Mouse (Mus musculus): ENCODE results near the gene Cars2.
"Not testable (repeated sequence)": the region's sequence is repeated elsewhere in the genome, so short reads cannot be mapped to it uniquely, and the experiment has no call there.

The Cars2 gene

GRCm38 (mm10) chr8:11550281-11550948 is at the start of gene Cars2:
Cars2 (minus strand) TSS chr8:11550783.
- peak; percentile 91 to 93 for DNase-seq (ENCODE audit: low spot score in 2 of 2)

DNA sequence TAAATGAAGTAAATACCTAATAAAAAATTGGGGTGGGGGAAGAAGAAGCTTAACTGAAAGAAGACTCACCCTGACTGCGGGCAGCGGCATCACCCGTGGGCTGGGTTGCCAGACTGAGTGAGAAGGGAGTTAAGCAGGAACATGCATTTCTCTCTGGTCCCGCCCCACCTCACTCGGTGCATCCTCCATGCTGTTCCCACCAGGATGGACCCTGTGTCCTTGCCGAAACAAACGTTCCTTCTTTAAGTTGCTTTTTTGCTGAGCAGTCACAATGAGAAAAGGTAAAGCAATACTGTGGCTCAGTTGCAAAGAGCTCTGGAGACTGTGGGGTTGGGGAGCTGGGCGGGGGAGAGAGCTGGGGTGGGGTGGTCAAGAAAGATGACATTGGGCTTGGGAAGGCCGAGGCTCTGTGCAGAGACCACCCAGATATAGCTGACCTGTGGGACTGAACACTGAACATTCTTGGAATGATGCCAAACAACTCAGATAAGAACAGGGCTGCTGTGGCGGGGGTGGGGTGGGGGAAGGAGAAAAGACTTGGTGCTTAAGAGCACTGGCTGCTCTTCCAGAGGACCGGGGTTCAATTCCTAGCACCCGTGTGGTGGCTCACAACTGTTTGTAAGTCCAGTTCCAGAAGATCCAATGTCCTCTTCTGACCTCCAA is 42.8 kb upstream of the Cars2 start:
- DNase-seq (ENCODE audit: low spot score in 2 of 2), result no peak

GRCm38 (mm10) chr8:11592296-11592695 is 41.7 kb upstream of the Cars2 start:
- no peak for DNase-seq (ENCODE audit: low spot score in 2 of 2)

GRCm38 (mm10) chr8:11591837-11592236 is 41.3 kb upstream of the Cars2 start:
- no peak for DNase-seq (ENCODE audit: low spot score in 2 of 2)

DNA sequence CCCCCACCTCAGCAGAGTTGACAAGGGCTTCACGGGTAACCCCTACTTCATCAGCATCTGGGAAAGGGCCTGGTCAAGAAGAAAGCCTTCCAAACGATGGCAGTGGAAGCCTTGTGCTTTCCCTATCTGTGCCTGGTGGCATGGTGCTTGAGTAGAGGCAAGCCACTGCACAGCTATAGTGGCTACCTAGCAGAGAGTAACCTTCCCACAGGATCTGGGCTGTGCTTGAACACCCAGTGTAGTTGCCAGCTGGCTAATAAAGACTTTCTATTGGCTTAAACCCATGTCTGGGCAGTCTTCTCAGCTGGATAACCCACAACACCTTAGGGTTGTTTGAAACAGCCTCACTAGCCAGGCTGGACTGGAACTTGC is 35.8 kb upstream of the Cars2 start:
- no peak for DNase-seq (ENCODE audit: low spot score in 2 of 2)

DNA sequence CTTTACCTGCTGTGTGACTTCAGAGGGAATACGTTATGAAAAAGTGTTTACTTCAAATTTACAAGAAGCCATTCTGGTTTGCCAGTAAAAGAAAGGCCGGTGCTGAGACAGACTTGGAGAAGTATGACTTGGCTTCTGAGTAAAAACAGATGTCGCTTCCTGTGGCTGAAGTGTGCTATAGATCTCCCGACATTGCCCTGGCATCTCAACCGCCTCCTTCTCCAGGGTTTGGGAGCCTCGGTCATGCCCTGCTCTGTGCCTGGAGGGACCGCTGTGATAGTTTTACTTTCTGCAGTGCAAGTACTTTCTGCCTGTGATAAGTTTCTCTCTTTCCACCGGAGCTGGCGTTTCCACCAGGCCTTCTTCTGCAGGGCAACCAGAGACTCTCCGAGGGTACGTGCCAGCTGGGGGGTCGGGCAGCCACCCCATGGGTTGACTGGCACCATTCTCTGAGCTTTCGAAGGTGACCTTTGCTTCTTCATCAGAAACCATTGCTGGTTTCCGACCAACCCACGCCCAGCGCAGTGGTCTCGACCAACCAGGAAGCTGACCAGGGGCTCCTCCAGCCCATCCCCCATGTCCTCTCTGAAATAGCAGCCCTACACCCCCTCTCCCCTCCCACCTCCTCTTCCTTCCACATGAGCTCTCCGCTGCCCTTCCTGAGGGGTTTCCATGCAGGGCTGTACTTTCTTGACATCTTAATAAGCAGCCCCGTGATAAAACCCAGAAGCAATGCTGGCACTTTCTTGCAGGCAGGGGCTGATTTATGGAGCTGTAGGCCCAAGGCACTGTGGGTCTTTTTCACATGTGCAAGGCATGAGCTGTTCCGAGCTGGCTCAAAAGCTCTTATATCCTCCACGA is 35.2 kb upstream of the Cars2 start:
- DNase-seq (ENCODE audit: low spot score in 2 of 2), result no peak

- DNase-seq (ENCODE audit: low spot score in 2 of 2), result no peak
Measured at GRCm38 (mm10) chr8:11575604-11576384, 25.2 kb upstream of the Cars2 start.

DNA sequence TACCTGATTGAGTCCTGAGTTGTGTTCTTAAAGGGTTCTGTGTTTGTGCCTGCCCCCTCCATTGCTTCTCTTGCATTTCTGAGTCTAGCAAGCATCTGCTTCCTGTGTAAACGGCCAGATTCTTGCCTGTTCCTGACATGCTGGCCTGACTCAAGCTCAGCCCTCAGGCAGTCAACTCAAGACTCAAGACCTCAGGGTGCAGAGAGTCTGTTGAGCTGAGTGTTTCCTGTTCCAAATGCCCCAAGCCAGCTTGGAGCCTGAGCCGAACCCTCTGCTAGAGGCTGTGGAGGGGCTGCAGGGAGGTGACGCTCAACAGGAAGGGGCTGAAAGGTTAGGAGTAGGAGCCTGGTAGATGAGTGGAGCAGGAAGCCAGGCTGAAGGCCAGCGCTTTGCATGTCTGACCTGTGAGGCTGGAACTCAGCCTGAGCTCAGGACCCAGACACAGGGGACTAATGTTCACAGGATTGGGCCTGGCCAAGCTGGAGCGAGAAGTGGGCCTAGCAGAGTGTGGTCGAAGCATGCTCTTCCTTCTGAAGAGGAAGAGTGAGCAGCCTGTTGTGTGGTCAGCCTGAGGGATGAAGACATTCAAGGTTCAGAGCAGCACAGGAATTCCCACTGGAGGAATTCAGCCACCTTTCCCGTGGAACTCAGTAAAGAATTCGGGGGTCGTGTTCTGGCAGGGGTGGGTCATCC is 24.5 kb upstream of the Cars2 start:
- no peak for DNase-seq (ENCODE audit: low spot score in 2 of 2)

DNA sequence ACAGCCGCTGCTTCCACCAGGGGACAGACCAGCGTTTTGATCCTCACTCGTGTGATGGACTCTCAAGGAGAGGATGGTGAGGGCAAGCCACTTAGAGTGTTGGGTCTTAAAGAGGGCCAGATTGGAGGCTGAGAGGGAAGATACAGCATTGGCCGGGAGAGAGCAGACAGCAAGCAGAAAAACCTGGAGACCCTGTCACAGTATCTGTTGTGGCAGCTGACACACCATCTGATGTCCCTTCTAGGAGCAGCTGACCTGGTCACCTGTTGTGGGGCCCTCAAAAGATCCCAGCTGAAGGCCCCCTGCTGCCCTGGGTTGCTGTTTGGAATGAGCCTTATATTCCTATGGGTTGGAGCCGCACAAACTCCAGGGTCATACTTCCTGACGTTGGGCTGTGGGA is 21.8 kb upstream of the Cars2 start:
- no peak for DNase-seq (ENCODE audit: low spot score in 2 of 2)

- no peak for DNase-seq (ENCODE audit: low spot score in 2 of 2)
Measured at GRCm38 (mm10) chr8:11571950-11572349, 21.4 kb upstream of the Cars2 start.

DNA sequence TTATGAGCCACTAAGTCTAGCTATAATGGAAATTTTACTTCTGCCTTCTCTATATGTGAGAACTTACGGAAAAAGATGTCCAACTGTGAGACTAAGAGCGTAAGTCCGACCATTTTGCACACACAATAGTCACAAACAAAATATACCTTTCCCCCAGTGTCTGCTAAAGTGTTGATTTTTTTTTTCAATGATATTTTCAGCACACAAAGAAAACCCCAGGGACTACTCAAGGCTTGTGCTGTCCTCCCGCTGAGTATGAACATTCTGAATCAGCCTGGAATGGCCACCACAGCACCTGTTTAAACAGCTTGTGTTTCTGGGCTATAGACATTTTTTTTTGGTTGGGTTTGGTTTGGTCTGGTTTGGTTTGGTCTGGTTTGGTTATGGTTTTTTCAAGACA is 20.2 kb upstream of the Cars2 start:
- DNase-seq (ENCODE audit: low spot score in 2 of 2), result no peak

GRCm38 (mm10) chr8:11569260-11570097 is 18.9 kb upstream of the Cars2 start:
- no peak for DNase-seq (ENCODE audit: low spot score in 2 of 2)

- not testable (repeated sequence) for DNase-seq (ENCODE audit: low spot score in 2 of 2)
Measured at GRCm38 (mm10) chr8:11568193-11568592, 17.6 kb upstream of the Cars2 start.

DNA sequence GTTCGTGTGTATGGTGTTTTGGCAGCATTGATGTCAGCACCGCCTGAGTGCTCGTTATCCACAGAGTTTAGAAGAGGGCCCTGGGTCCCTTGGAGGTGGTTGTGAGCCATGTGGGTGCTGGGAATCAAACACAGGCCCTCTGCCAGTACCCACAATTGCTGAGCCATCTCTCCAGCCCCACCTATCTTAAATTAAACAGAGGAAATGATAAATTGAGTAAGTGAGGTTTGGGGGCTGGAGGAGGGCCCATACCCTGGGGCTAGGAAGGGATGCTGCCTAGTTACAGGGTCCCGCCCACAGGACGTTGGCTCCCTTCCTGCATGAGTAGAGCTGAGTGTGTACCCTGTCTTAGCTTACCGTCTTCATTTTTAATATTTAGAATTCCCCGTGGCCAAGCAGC is 14.1 kb upstream of the Cars2 start:
- DNase-seq (ENCODE audit: low spot score in 2 of 2), result no peak

- DNase-seq (ENCODE audit: low spot score in 2 of 2), result no peak
Measured at GRCm38 (mm10) chr8:11564236-11564635, 13.7 kb upstream of the Cars2 start.

DNA sequence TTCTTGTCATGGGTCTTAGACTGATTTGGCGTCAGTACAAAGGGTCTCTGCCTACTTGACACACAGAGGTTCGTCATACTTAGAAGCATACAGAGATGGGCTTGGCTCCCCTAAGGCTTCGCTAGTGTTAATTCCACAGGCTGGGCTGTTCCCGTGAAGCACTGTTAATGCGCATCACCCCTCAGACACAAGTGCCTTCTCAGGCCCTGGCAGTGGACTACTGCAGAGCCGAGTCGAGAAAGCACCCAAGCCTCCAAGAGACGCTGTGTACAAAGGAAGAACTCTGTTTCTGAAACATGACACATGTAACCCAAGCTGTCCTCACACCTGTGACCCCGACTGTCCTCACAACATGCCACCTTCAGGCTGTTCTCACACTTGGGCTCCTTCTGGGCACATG is 9.6 kb upstream of the Cars2 start:
- no peak for DNase-seq (ENCODE audit: low spot score in 2 of 2)

DNA sequence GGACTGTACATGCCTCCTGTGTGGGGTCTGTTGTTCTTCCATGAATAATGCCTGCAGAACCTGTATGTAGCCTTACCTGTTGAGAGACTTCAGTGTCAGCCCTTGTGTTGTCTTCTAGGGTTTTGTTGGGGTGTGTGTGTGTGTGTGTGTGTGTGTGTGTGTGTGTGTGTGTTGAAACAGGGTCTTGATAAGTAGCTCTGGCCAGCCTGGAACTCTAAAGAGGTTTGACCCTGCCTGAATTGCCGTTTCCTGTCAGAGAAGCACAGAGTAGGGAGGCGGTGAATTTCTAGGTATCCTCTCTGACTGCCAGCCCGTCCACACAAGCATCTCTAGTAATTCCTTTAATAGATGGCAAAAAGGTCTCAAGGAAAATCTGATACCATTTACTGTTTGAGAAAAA is 8.9 kb upstream of the Cars2 start:
- DNase-seq (ENCODE audit: low spot score in 2 of 2), result no peak

GRCm38 (mm10) chr8:11557768-11558629 is 7.4 kb upstream of the Cars2 start:
- DNase-seq (ENCODE audit: low spot score in 2 of 2), result peak; percentile 98

DNA sequence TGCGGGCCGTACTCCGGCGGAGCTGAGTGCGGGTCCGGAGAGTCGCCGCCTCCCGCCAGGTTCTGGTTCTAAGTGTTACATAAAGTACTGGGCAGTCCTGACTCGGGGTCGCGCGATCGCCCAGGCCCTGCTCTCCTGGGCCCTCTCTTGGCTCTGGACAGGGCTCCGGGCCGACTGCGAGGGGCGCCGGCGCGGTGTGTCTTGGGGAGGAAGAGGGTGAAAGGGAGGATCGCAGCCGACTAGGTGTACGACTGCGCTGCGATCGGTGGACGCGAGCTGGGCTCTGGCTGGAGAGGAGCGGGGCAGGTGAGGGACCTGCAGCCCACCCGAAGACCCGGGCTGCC is 6.8 kb upstream of the Cars2 start:
- DNase-seq (ENCODE audit: low spot score in 2 of 2), result peak; percentile 50 to 74
